Mouse (Mus musculus) thymus, adult 2 months (tissue): ENCODE results near the gene Scfd2.
A peak's percentile ranks its signal among the peaks of the same experiment; 100 is the strongest.

Experiments used
- CTCF ChIP-seq: fragments of 200-500 bp; IDR thresholded peaks from 2 replicates; pipeline ENCODE4 v1.5.1; 2012; ENCODE audit warnings: mild to moderate bottlenecking, control low read depth, low read length, moderate library complexity, borderline replicate concordance; ENCODE audit not compliant: control insufficient read depth, poor library complexity, insufficient read depth; ENCODE audit errors: extremely low read depth
- POLR2A ChIP-seq: fragments of 200-500 bp; IDR thresholded peaks from 2 replicates; pipeline ENCODE4 v1.6.1; 2012; ENCODE audit warnings: mild to moderate bottlenecking, low read length, control low read depth, moderate library complexity; ENCODE audit not compliant: control insufficient read depth, poor library complexity, insufficient read depth; ENCODE audit errors: extremely low read depth

DNA sequence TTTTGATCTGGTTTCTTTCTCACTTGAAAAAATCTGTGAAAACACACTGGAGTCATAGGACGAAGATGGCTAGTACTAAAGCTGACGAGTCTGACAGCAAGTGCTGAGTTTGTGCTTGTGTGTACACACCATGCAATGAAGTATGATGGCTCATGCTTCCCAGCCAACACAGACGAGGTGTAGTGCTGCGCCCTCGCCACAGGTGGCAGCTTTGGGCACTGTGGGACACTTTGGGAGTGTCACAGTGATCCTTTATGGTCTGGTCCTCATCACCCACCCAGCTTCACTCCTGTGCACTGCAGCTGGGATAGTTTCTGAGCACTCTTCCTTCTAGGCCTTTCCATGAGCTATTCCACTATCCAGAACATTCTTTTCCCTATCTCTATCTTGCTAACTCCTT is 234.4 kb downstream of the Scfd2 start:
- TF ChIP-seq CTCF (0 out of 2 replicates have a peak, but pooled peaks have one; percentile 29), POLR2A (no peak)
